Mouse (Mus musculus) kidney, adult 2 months (tissue): ENCODE data around the gene Ldb3.

Experiments used
- CTCF ChIP-seq: fragments of 200-500 bp; conservative IDR thresholded peaks from 2 replicates; pipeline ENCODE4 v1.5.1; 2011; ENCODE audit warnings: low read depth, mild to moderate bottlenecking, control low read depth, low read length, moderate library complexity, mixed read lengths; ENCODE audit not compliant: insufficient read depth, insufficient read length
- POLR2A ChIP-seq: fragments of 200-500 bp; IDR thresholded peaks from one replicate; pipeline ENCODE4 v1.6.1; 2011; ENCODE audit warnings: low read depth, low read length, control low read depth

DNA sequence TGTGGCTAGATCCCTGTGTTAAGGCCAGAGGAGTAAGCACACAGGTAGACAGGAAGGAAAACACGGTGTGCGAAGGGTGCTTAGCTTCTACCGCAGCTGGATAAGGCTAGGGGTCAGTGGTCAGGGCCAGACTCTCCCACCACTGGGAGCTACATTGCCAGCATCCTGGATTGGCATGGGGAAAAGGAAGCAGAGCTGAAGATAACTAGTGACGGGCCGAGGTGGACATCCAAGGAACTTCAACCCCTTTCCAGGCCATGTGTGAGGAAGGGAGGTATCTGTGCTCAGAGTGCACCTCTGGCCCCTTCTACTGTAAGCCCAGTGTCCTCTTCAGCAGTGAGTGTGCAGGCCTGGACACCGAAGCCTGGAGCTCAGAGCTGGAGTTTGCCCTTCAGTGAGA is 35.0 kb downstream of the Ldb3 start:
- TF ChIP-seq CTCF: no peak
- no peak for TF ChIP-seq POLR2A
